Mouse (Mus musculus): ENCODE data around the gene Cypt1. TPM values are rescaled to one million over a fixed set of nuclear protein-coding genes. Genes with fewer than 3 reads are reported as not detected.

The Cypt1 gene
- total RNA-seq (2012; rRNA removed) = not detected in 2 replicates

DNA sequence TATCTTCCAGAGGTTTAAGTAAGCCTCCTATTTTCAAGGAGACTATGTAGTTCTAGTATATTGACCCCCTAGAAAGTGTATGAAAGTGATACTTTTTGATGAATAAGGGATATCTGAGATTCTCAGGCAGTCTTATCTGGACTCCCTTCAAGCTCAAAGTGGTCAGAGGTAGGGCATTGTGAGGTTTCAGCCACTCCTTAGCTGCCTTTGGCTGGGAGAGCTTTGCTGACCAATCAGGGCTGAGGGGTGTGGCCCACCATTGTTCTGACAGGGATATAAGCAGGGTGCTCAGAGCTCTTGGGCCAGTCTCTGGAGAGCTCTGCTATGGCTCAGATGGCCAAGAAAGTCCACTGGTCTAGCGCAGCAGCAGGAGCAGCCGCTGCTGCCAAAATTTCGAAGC, at the start of gene Cypt1:
Gene Cypt1, plus strand, starts transcription at position 301 of the 400 bp plus-strand sequence.
- Histone ChIP-seq H3K9me3 (ENCODE audit: control insufficient read depth, insufficient read depth, low read depth, low read length) (no peaks in the 10 kb centered on the region), H3K36me3 (ENCODE audit: control insufficient read depth, insufficient read depth, low read length, poor library complexity, severe bottlenecking) (no peaks in the 10 kb centered on the region), H3K4me3 (ENCODE audit: insufficient read depth in 1 of 2, low read depth in 1 of 2, low read length in 2 of 2, poor library complexity in 1 of 2, severe bottlenecking in 1 of 2) (no peak within 1 kb of the TSS), H3K9ac (ENCODE audit: insufficient read depth, low read depth, low read length, poor library complexity, severe bottlenecking) (no peak within 1 kb of the TSS), H3K27ac (ENCODE audit: insufficient read depth, low read depth, low read length, poor library complexity, severe bottlenecking) (no peak within 1 kb of the TSS), H3K4me1 (ENCODE audit: control insufficient read depth in 2 of 2, insufficient read depth in 2 of 2, low read length in 2 of 2, poor library complexity in 1 of 2) (no peaks in the 10 kb centered on the region)
- in situ Hi-C loops (cut with MboI; ENCODE audit: low sequenced_read_pairs in 2 of 2, unreplicated experiment in 2 of 2) = no loop called here
- TF ChIP-seq MAFK (IDR thresholded peaks at IDR 0.05; ENCODE audit: insufficient read depth, low read depth, low read length) = no peak
- TF ChIP-seq HCFC1 (IDR thresholded peaks at IDR 0.05; ENCODE audit: borderline replicate concordance, insufficient read depth, low read length) = no peak
- TF ChIP-seq ZC3H11A (IDR thresholded peaks at IDR 0.05; ENCODE audit: borderline replicate concordance, low read depth, low read length) = no peak
- no peak for TF ChIP-seq CHD2 (IDR thresholded peaks at IDR 0.05; ENCODE audit: low read depth, low read length)
- no peak for TF ChIP-seq ZNF384 (IDR thresholded peaks at IDR 0.05; ENCODE audit: low read depth, low read length)
- no peak for DNase-seq (ENCODE audit: low read depth, low spot score)

DNA sequence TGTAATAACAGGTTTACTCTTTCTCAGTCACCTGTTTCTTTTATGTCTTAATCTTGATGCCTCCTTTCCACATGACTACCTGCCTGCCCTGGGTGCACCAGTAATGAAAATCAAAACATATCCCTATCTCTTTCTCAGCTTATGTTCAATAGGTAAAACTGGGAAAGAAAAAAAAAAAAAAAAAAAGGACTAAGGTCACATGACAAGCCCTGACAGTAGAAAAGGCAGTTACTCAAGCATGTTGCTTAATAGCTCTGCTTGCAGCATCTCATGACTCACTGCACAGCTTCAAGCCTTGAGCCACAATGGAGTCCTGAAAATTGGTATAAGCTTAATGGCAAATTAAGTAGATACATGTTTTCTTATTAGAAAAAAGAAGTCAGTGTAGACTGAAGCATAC, 24.1 kb downstream of the Cypt1 start:
- no peaks in the 10 kb centered on the region for H3K4me1 ChIP-seq (ENCODE audit: control insufficient read depth in 2 of 2, insufficient read depth in 2 of 2, low read length in 2 of 2, poor library complexity in 1 of 2)
- H3K36me3 ChIP-seq (ENCODE audit: control insufficient read depth, insufficient read depth, low read length, poor library complexity, severe bottlenecking) = no peaks in the 10 kb centered on the region
- H3K27ac ChIP-seq (ENCODE audit: insufficient read depth, low read depth, low read length, poor library complexity, severe bottlenecking) = no peak overlapping the region
- no peak for DNase-seq (ENCODE audit: low read depth, low spot score)
- no peak overlapping the region for H3K4me3 ChIP-seq (ENCODE audit: insufficient read depth in 1 of 2, low read depth in 1 of 2, low read length in 2 of 2, poor library complexity in 1 of 2, severe bottlenecking in 1 of 2)
- no peak for TF ChIP-seq CHD2 (IDR thresholded peaks at IDR 0.05; ENCODE audit: low read depth, low read length)
- no peak for TF ChIP-seq MAFK (IDR thresholded peaks at IDR 0.05; ENCODE audit: insufficient read depth, low read depth, low read length)
- no peak for TF ChIP-seq HCFC1 (IDR thresholded peaks at IDR 0.05; ENCODE audit: borderline replicate concordance, insufficient read depth, low read length)
- no peak for TF ChIP-seq ZNF384 (IDR thresholded peaks at IDR 0.05; ENCODE audit: low read depth, low read length)
- TF ChIP-seq ZC3H11A (IDR thresholded peaks at IDR 0.05; ENCODE audit: borderline replicate concordance, low read depth, low read length) = no peak
- in situ Hi-C loops (cut with MboI; ENCODE audit: low sequenced_read_pairs in 2 of 2, unreplicated experiment in 2 of 2) = no loop called here
- H3K9me3 ChIP-seq (ENCODE audit: control insufficient read depth, insufficient read depth, low read depth, low read length) = no peaks in the 10 kb centered on the region
- no peak overlapping the region for H3K9ac ChIP-seq (ENCODE audit: insufficient read depth, low read depth, low read length, poor library complexity, severe bottlenecking)

DNA sequence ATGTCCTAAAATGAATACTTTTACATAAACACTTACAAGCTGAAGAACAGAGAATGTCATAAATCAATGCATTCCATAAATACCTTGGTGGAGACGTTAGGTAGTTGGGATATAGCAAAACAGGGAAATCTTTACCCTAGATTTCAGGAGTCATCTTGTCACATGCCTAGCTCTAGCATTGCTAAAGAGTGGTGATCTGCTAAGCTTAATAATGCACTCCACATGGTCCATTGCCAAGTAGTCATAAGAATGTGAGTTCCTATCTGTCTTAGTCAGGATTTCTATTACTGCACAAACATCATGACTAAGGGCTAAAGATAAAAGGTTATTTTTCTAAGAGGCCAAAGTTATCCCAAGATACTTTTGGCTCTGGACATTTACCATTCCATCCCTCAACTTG, 34.4 kb downstream of the Cypt1 start:
- H3K36me3 ChIP-seq (ENCODE audit: control insufficient read depth, insufficient read depth, low read length, poor library complexity, severe bottlenecking) = no peaks in the 10 kb centered on the region
- H3K9me3 ChIP-seq (ENCODE audit: control insufficient read depth, insufficient read depth, low read depth, low read length) = no peaks in the 10 kb centered on the region
- TF ChIP-seq CHD2 (IDR thresholded peaks at IDR 0.05; ENCODE audit: low read depth, low read length) (no peak), ZC3H11A (IDR thresholded peaks at IDR 0.05; ENCODE audit: borderline replicate concordance, low read depth, low read length) (no peak), MAFK (IDR thresholded peaks at IDR 0.05; ENCODE audit: insufficient read depth, low read depth, low read length) (no peak), ZNF384 (IDR thresholded peaks at IDR 0.05; ENCODE audit: low read depth, low read length) (no peak), HCFC1 (IDR thresholded peaks at IDR 0.05; ENCODE audit: borderline replicate concordance, insufficient read depth, low read length) (no peak)
- H3K9ac ChIP-seq (ENCODE audit: insufficient read depth, low read depth, low read length, poor library complexity, severe bottlenecking) = no peak overlapping the region
- no peaks in the 10 kb centered on the region for H3K4me1 ChIP-seq (ENCODE audit: control insufficient read depth in 2 of 2, insufficient read depth in 2 of 2, low read length in 2 of 2, poor library complexity in 1 of 2)
- DNase-seq (ENCODE audit: low read depth, low spot score) = no peak
- H3K4me3 ChIP-seq (ENCODE audit: insufficient read depth in 1 of 2, low read depth in 1 of 2, low read length in 2 of 2, poor library complexity in 1 of 2, severe bottlenecking in 1 of 2) = no peak overlapping the region
- H3K27ac ChIP-seq (ENCODE audit: insufficient read depth, low read depth, low read length, poor library complexity, severe bottlenecking) = no peak overlapping the region
- in situ Hi-C loops (cut with MboI; ENCODE audit: low sequenced_read_pairs in 2 of 2, unreplicated experiment in 2 of 2) = no loop called here

DNA sequence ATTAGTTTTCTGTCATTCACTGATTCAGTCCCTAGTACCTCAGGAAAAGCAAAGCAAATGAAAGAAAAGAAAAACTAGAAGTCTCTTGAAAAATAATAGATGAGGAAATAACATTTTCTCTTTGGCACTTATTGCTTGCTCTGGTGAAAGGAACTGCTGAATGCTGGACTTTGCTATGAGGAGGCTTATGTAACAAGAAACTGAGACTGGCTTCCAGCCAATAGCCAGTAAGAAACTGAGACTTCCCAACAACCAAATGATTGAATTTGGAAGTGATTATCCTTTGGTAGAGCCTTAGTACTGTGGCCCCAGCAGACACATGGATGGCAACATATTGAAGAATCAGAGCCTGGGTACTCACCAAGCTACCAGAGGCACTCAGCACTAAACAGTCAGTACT, 35.8 kb downstream of the Cypt1 start:
- Histone ChIP-seq H3K36me3 (ENCODE audit: control insufficient read depth, insufficient read depth, low read length, poor library complexity, severe bottlenecking) (no peaks in the 10 kb centered on the region), H3K9me3 (ENCODE audit: control insufficient read depth, insufficient read depth, low read depth, low read length) (no peaks in the 10 kb centered on the region), H3K4me1 (ENCODE audit: control insufficient read depth in 2 of 2, insufficient read depth in 2 of 2, low read length in 2 of 2, poor library complexity in 1 of 2) (no peaks in the 10 kb centered on the region), H3K4me3 (ENCODE audit: insufficient read depth in 1 of 2, low read depth in 1 of 2, low read length in 2 of 2, poor library complexity in 1 of 2, severe bottlenecking in 1 of 2) (no peak overlapping the region), H3K9ac (ENCODE audit: insufficient read depth, low read depth, low read length, poor library complexity, severe bottlenecking) (no peak overlapping the region), H3K27ac (ENCODE audit: insufficient read depth, low read depth, low read length, poor library complexity, severe bottlenecking) (no peak overlapping the region)
- no peak for DNase-seq (ENCODE audit: low read depth, low spot score)
- no peak for TF ChIP-seq ZNF384 (IDR thresholded peaks at IDR 0.05; ENCODE audit: low read depth, low read length)
- TF ChIP-seq ZC3H11A (IDR thresholded peaks at IDR 0.05; ENCODE audit: borderline replicate concordance, low read depth, low read length) = no peak
- TF ChIP-seq CHD2 (IDR thresholded peaks at IDR 0.05; ENCODE audit: low read depth, low read length) = no peak
- TF ChIP-seq MAFK (IDR thresholded peaks at IDR 0.05; ENCODE audit: insufficient read depth, low read depth, low read length) = no peak
- no peak for TF ChIP-seq HCFC1 (IDR thresholded peaks at IDR 0.05; ENCODE audit: borderline replicate concordance, insufficient read depth, low read length)
- in situ Hi-C loops (cut with MboI; ENCODE audit: low sequenced_read_pairs in 2 of 2, unreplicated experiment in 2 of 2) = no loop called here

Other genes starting within 250 kb of the Cypt1 start
- 8.9 and 12.6 TPM in 2 replicates for gene Maoa, start 96.8 kb downstream of the Cypt1 start, total RNA-seq (2012; rRNA removed)